Mouse (Mus musculus): Measurements from ENCODE around the gene Nmt1. TPM values are rescaled to one million over a fixed set of nuclear protein-coding genes. Genes with fewer than 3 reads are reported as not detected.

Gene Nmt1
- polyA plus RNA-seq, 1 experiment: 91.1 TPM

- peak overlapping the region; percentile 81 for H3K27ac ChIP-seq (ENCODE audit: insufficient read depth, low read length)
- TF ChIP-seq CTCF (IDR thresholded peaks at IDR 0.05; ENCODE audit: borderline replicate concordance, insufficient read depth, low read length): no peak
- no peak for TF ChIP-seq POLR2A (IDR thresholded peaks at IDR 0.05; ENCODE audit: low read depth, low read length)
- peaks cover 19% of the 10 kb centered on the region for H3K4me1 ChIP-seq (ENCODE audit: control insufficient read depth, insufficient read depth, low read length)
- H3K4me3 ChIP-seq (ENCODE audit: insufficient read depth, low read length): no peak overlapping the region
Observed at GRCm38 (mm10) chr11:103052078-103052477, 24.1 kb downstream of the Nmt1 start.

GRCm38 (mm10) chr11:103053191-103054076, 25.4 kb downstream of the Nmt1 start:
- no peak overlapping the region for H3K4me3 ChIP-seq (ENCODE audit: insufficient read depth, low read length)
- TF ChIP-seq CTCF (IDR thresholded peaks at IDR 0.05; ENCODE audit: borderline replicate concordance, insufficient read depth, low read length) (no peak), POLR2A (IDR thresholded peaks at IDR 0.05; ENCODE audit: low read depth, low read length) (no peak)
- H3K27ac ChIP-seq (ENCODE audit: insufficient read depth, low read length): no peak overlapping the region
- peaks cover 19% of the 10 kb centered on the region for H3K4me1 ChIP-seq (ENCODE audit: control insufficient read depth, insufficient read depth, low read length)

- no peak for TF ChIP-seq CTCF (IDR thresholded peaks at IDR 0.05; ENCODE audit: borderline replicate concordance, insufficient read depth, low read length)
- TF ChIP-seq POLR2A (IDR thresholded peaks at IDR 0.05; ENCODE audit: low read depth, low read length): no peak
- no peak overlapping the region for H3K4me3 ChIP-seq (ENCODE audit: insufficient read depth, low read length)
Observed at GRCm38 (mm10) chr11:103054798-103055197, 26.8 kb downstream of the Nmt1 start.

GRCm38 (mm10) chr11:103056636-103057035, 28.6 kb downstream of the Nmt1 start:
- no peak for TF ChIP-seq POLR2A (IDR thresholded peaks at IDR 0.05; ENCODE audit: low read depth, low read length)
- TF ChIP-seq CTCF (IDR thresholded peaks at IDR 0.05; ENCODE audit: borderline replicate concordance, insufficient read depth, low read length): no peak

More at GRCm38 (mm10) chr11:103054798-103055197, 26.8 kb downstream of the Nmt1 start:
- Histone ChIP-seq H3K27ac (ENCODE audit: insufficient read depth, low read length) (no peak overlapping the region), H3K4me1 (ENCODE audit: control insufficient read depth, insufficient read depth, low read length) (peaks cover 19% of the 10 kb centered on the region)

GRCm38 (mm10) chr11:103058499-103059085, 30.6 kb downstream of the Nmt1 start:
- no peak overlapping the region for H3K27ac ChIP-seq (ENCODE audit: insufficient read depth, low read length)
- TF ChIP-seq POLR2A (IDR thresholded peaks at IDR 0.05; ENCODE audit: low read depth, low read length) (no peak), CTCF (IDR thresholded peaks at IDR 0.05; ENCODE audit: borderline replicate concordance, insufficient read depth, low read length) (no peak)
- H3K4me3 ChIP-seq (ENCODE audit: insufficient read depth, low read length): no peak overlapping the region
- H3K4me1 ChIP-seq (ENCODE audit: control insufficient read depth, insufficient read depth, low read length): no peaks in the 10 kb centered on the region

More at GRCm38 (mm10) chr11:103056636-103057035, 28.6 kb downstream of the Nmt1 start:
- Histone ChIP-seq H3K4me3 (ENCODE audit: insufficient read depth, low read length) (no peak overlapping the region), H3K27ac (ENCODE audit: insufficient read depth, low read length) (no peak overlapping the region), H3K4me1 (ENCODE audit: control insufficient read depth, insufficient read depth, low read length) (peaks cover 11% of the 10 kb centered on the region)

- Histone ChIP-seq H3K4me3 (ENCODE audit: insufficient read depth, low read length) (no peak overlapping the region), H3K27ac (ENCODE audit: insufficient read depth, low read length) (no peak overlapping the region), H3K4me1 (ENCODE audit: control insufficient read depth, insufficient read depth, low read length) (0 out of 2 replicates have a peak, but pooled peaks cover 5% of the 10 kb centered on the region)
- no peak for TF ChIP-seq POLR2A (IDR thresholded peaks at IDR 0.05; ENCODE audit: low read depth, low read length)
- no peak for TF ChIP-seq CTCF (IDR thresholded peaks at IDR 0.05; ENCODE audit: borderline replicate concordance, insufficient read depth, low read length)
Observed at GRCm38 (mm10) chr11:103066191-103067050, 38.4 kb downstream of the Nmt1 start.

GRCm38 (mm10) chr11:103067051-103067361, 39.0 kb downstream of the Nmt1 start:
- Histone ChIP-seq H3K4me1 (ENCODE audit: control insufficient read depth, insufficient read depth, low read length) (0 out of 2 replicates have a peak, but pooled peaks cover 5% of the 10 kb centered on the region), H3K27ac (ENCODE audit: insufficient read depth, low read length) (no peak overlapping the region), H3K4me3 (ENCODE audit: insufficient read depth, low read length) (no peak overlapping the region)
- TF ChIP-seq CTCF (IDR thresholded peaks at IDR 0.05; ENCODE audit: borderline replicate concordance, insufficient read depth, low read length): no peak
- no peak for TF ChIP-seq POLR2A (IDR thresholded peaks at IDR 0.05; ENCODE audit: low read depth, low read length)

- Histone ChIP-seq H3K4me3 (ENCODE audit: insufficient read depth, low read length) (no peak overlapping the region), H3K4me1 (ENCODE audit: control insufficient read depth, insufficient read depth, low read length) (0 out of 2 replicates have a peak, but pooled peaks cover 5% of the 10 kb centered on the region), H3K27ac (ENCODE audit: insufficient read depth, low read length) (peak overlapping the region; percentile 19; the same call in 1 of the 2 replicates)
- TF ChIP-seq POLR2A (IDR thresholded peaks at IDR 0.05; ENCODE audit: low read depth, low read length) (no peak), CTCF (IDR thresholded peaks at IDR 0.05; ENCODE audit: borderline replicate concordance, insufficient read depth, low read length) (no peak)
Observed at GRCm38 (mm10) chr11:103067457-103068001, 39.5 kb downstream of the Nmt1 start.

GRCm38 (mm10) chr11:103068272-103068671, 40.3 kb downstream of the Nmt1 start:
- no peak for TF ChIP-seq CTCF (IDR thresholded peaks at IDR 0.05; ENCODE audit: borderline replicate concordance, insufficient read depth, low read length)
- no peak for TF ChIP-seq POLR2A (IDR thresholded peaks at IDR 0.05; ENCODE audit: low read depth, low read length)
- no peak overlapping the region for H3K27ac ChIP-seq (ENCODE audit: insufficient read depth, low read length)

More at GRCm38 (mm10) chr11:103068272-103068671, 40.3 kb downstream of the Nmt1 start:
- H3K4me1 ChIP-seq (ENCODE audit: control insufficient read depth, insufficient read depth, low read length): 0 out of 2 replicates have a peak, but pooled peaks cover 5% of the 10 kb centered on the region
- H3K4me3 ChIP-seq (ENCODE audit: insufficient read depth, low read length): no peak overlapping the region

All from embryonic fibroblast, embryonic 13.5 days (primary cell).